Mouse (Mus musculus) lung, embryonic 15.5 days (tissue): Measurements from ENCODE around the gene Naa80. TPM values are rescaled to one million over a fixed set of nuclear protein-coding genes. Genes with fewer than 3 reads are reported as not detected.

ENCODE experiments used
- ATAC-seq: fragments of 200-750 bp; cut with Nextera tagmentation; 2 replicates; pipeline ENCODE4 v1.8.0; 2017; ENCODE audit warnings: moderate number of reproducible peaks, borderline replicate concordance; ENCODE audit not compliant: low FRiP score, low TSS enrichment; ENCODE audit errors: extremely low read depth
- H3K27ac ChIP-seq: fragments of 300-500 bp; sonication (generic); 2 replicates; pipeline ENCODE4 v1.5.1; 2015; ENCODE audit warnings: moderate library complexity, mild to moderate bottlenecking, inconsistent platforms
- H3K27me3 ChIP-seq: fragments of 300-500 bp; sonication (generic); 2 replicates; pipeline ENCODE4 v1.6.1; 2015; ENCODE audit warnings: inconsistent platforms
- H3K36me3 ChIP-seq: fragments of 300-500 bp; sonication (generic); 2 replicates; pipeline ENCODE4 v1.6.1; 2015; ENCODE audit warnings: inconsistent platforms
- H3K4me1 ChIP-seq: fragments of 300-500 bp; sonication (generic); 2 replicates; pipeline ENCODE4 v1.6.1; 2015; ENCODE audit warnings: inconsistent platforms
- H3K4me2 ChIP-seq: fragments of 300-500 bp; sonication (generic); 2 replicates; pipeline ENCODE4 v1.6.1; 2015; ENCODE audit warnings: inconsistent platforms, mild to moderate bottlenecking, moderate library complexity
- H3K4me3 ChIP-seq: fragments of 300-500 bp; sonication (generic); 2 replicates; pipeline ENCODE4 v1.5.1; 2015; ENCODE audit warnings: mild to moderate bottlenecking, inconsistent platforms
- H3K9ac ChIP-seq: fragments of 300-500 bp; sonication (generic); 2 replicates; pipeline ENCODE4 v1.6.1; 2015; ENCODE audit warnings: inconsistent platforms
- H3K9me3 ChIP-seq: fragments of 300-500 bp; sonication (generic); 2 replicates; pipeline ENCODE4 v1.6.1; 2016; ENCODE audit warnings: inconsistent platforms
- WGBS: fragments of 180-500 bp; shearing (Covaris S2); methylation state at CpG from one replicate; pipeline ENCODE4 v1.1.7; 2015; 5-methylcytosine and 5-hydroxymethylcytosine counted together
- polyA plus RNA-seq: library from polyadenylated mRNA; unstranded; fragments of >200 nt; fragmentation: Nextera tagmentation; extraction: Ambion mirVana; gene quantifications from 2 replicates; pipeline ENCODE4 v1.2.1, GENCODE M21; 2015

Naa80 gene
- polyA plus RNA-seq, 1 experiment from 2014 or later, result 18.2 TPM

GRCm38 (mm10) chr9:107587833-107588639 is 9.3 kb downstream of the Naa80 start:
- H3K36me3 ChIP-seq, result peaks cover 41% of the 10 kb centered on the region

GRCm38 (mm10) chr9:107590058-107590772 is 11.5 kb downstream of the Naa80 start:
- no peak overlapping the region for H3K9ac ChIP-seq
- H3K36me3 ChIP-seq, result peaks cover 44% of the 10 kb centered on the region
- peak overlapping the region; percentile 18; the same call in 1 of the 2 replicates for H3K27ac ChIP-seq
- H3K27me3 ChIP-seq, result no peaks in the 10 kb centered on the region
- H3K4me3 ChIP-seq, result no peak overlapping the region
- WGBS, result 71% methylated on average over 25 of the region's 25 CpGs
- peak overlapping the region; percentile 79; the same call in 1 of the 2 replicates for H3K4me2 ChIP-seq
- ATAC-seq, result no peak
- H3K9me3 ChIP-seq, result no peaks in the 10 kb centered on the region
- H3K4me1 ChIP-seq, result peaks cover 24% of the 10 kb centered on the region

More at GRCm38 (mm10) chr9:107587833-107588639, 9.3 kb downstream of the Naa80 start:
- H3K27me3 ChIP-seq, result no peaks in the 10 kb centered on the region
- H3K4me1 ChIP-seq, result peaks cover 24% of the 10 kb centered on the region
- no peaks in the 10 kb centered on the region for H3K9me3 ChIP-seq
- peak overlapping the region; percentile 64 for H3K9ac ChIP-seq
- H3K27ac ChIP-seq, result peak overlapping the region; percentile 36; the same call in 1 of the 2 replicates
- peak overlapping the region; percentile 79 for H3K4me3 ChIP-seq
- peak overlapping the region; percentile 79 for H3K4me2 ChIP-seq
- WGBS, result under 1% methylated on average over 33 of the region's 33 CpGs
- no peak for ATAC-seq

- no peak overlapping the region for H3K9ac ChIP-seq
- H3K27me3 ChIP-seq, result no peaks in the 10 kb centered on the region
- peaks cover 44% of the 10 kb centered on the region for H3K36me3 ChIP-seq
- H3K27ac ChIP-seq, result peak overlapping the region; percentile 18; the same call in 1 of the 2 replicates
- H3K4me2 ChIP-seq, result no peak overlapping the region
- ATAC-seq, result no peak
- 86% methylated on average over 6 of the region's 6 CpGs for WGBS
- peaks cover 24% of the 10 kb centered on the region for H3K4me1 ChIP-seq
- no peak overlapping the region for H3K4me3 ChIP-seq
- H3K9me3 ChIP-seq, result no peaks in the 10 kb centered on the region
These were observed 12.0 kb downstream of the Naa80 start for GRCm38 (mm10) chr9:107590773-107591060.

GRCm38 (mm10) chr9:107593101-107593976 is 14.7 kb downstream of the Naa80 start:
- Histone ChIP-seq H3K9me3 (no peaks in the 10 kb centered on the region), H3K9ac (no peak overlapping the region), H3K4me3 (no peak overlapping the region), H3K4me1 (peaks cover 16% of the 10 kb centered on the region), H3K27ac (no peak overlapping the region), H3K36me3 (peaks cover 44% of the 10 kb centered on the region), H3K27me3 (no peaks in the 10 kb centered on the region), H3K4me2 (no peak overlapping the region)
- no peak for ATAC-seq
- WGBS, result 86% methylated on average over 11 of the region's 11 CpGs

GRCm38 (mm10) chr9:107594281-107595062 is 15.8 kb downstream of the Naa80 start:
- ATAC-seq, result no peak
- H3K9ac ChIP-seq, result no peak overlapping the region
- WGBS, result 79% methylated on average over 8 of the region's 8 CpGs
- H3K27ac ChIP-seq, result no peak overlapping the region
- peaks cover 44% of the 10 kb centered on the region for H3K36me3 ChIP-seq
- 0 out of 2 replicates have a peak, but pooled peaks cover 6% of the 10 kb centered on the region for H3K27me3 ChIP-seq
- peaks cover 5% of the 10 kb centered on the region for H3K4me1 ChIP-seq
- no peak overlapping the region for H3K4me3 ChIP-seq
- H3K9me3 ChIP-seq, result no peaks in the 10 kb centered on the region
- H3K4me2 ChIP-seq, result no peak overlapping the region

- Histone ChIP-seq H3K4me3 (no peak overlapping the region), H3K27ac (no peak overlapping the region), H3K36me3 (peaks cover 23% of the 10 kb centered on the region), H3K4me2 (no peak overlapping the region), H3K27me3 (0 out of 2 replicates have a peak, but pooled peaks cover 10% of the 10 kb centered on the region), H3K9ac (no peak overlapping the region), H3K9me3 (no peaks in the 10 kb centered on the region), H3K4me1 (no peaks in the 10 kb centered on the region)
- ATAC-seq, result no peak
- 77% methylated on average over 11 of the region's 11 CpGs for WGBS
These were observed 18.2 kb downstream of the Naa80 start for GRCm38 (mm10) chr9:107596619-107597569.

GRCm38 (mm10) chr9:107598385-107598784 is 19.7 kb downstream of the Naa80 start:
- Histone ChIP-seq H3K4me2 (no peak overlapping the region), H3K36me3 (peaks cover 8% of the 10 kb centered on the region), H3K9me3 (no peaks in the 10 kb centered on the region), H3K9ac (no peak overlapping the region), H3K4me3 (no peak overlapping the region), H3K4me1 (peaks cover 5% of the 10 kb centered on the region; the same call in 1 of the 2 replicates), H3K27me3 (0 out of 2 replicates have a peak, but pooled peaks cover 10% of the 10 kb centered on the region), H3K27ac (no peak overlapping the region)
- no peak for ATAC-seq
- WGBS, result 65% methylated on average over 5 of the region's 5 CpGs

GRCm38 (mm10) chr9:107599433-107599832 is 20.7 kb downstream of the Naa80 start:
- no peaks in the 10 kb centered on the region for H3K9me3 ChIP-seq
- 0 out of 2 replicates have a peak, but pooled peaks cover 10% of the 10 kb centered on the region for H3K27me3 ChIP-seq
- no peak overlapping the region for H3K4me3 ChIP-seq
- H3K4me2 ChIP-seq, result no peak overlapping the region
- 79% methylated on average over 9 of the region's 9 CpGs for WGBS
- no peak overlapping the region for H3K9ac ChIP-seq
- H3K27ac ChIP-seq, result no peak overlapping the region
- no peak for ATAC-seq
- H3K36me3 ChIP-seq, result no peaks in the 10 kb centered on the region
- peaks cover 9% of the 10 kb centered on the region; the same call in 1 of the 2 replicates for H3K4me1 ChIP-seq

- Histone ChIP-seq H3K4me3 (no peak overlapping the region), H3K9me3 (no peaks in the 10 kb centered on the region), H3K4me1 (peaks cover 12% of the 10 kb centered on the region), H3K4me2 (no peak overlapping the region), H3K27me3 (0 out of 2 replicates have a peak, but pooled peaks cover 10% of the 10 kb centered on the region), H3K9ac (no peak overlapping the region), H3K27ac (no peak overlapping the region), H3K36me3 (no peaks in the 10 kb centered on the region)
- WGBS, result 61% methylated on average over 14 of the region's 14 CpGs
- no peak for ATAC-seq
These were observed 21.2 kb downstream of the Naa80 start for GRCm38 (mm10) chr9:107599842-107600241.

GRCm38 (mm10) chr9:107600745-107601144 is 22.1 kb downstream of the Naa80 start:
- H3K4me3 ChIP-seq, result no peak overlapping the region
- H3K4me1 ChIP-seq, result peaks cover 19% of the 10 kb centered on the region
- H3K9ac ChIP-seq, result no peak overlapping the region
- no peak overlapping the region for H3K27ac ChIP-seq
- no peaks in the 10 kb centered on the region for H3K9me3 ChIP-seq
- no peaks in the 10 kb centered on the region for H3K36me3 ChIP-seq
- ATAC-seq, result no peak
- H3K4me2 ChIP-seq, result no peak overlapping the region
- H3K27me3 ChIP-seq, result 0 out of 2 replicates have a peak, but pooled peaks cover 10% of the 10 kb centered on the region
- WGBS, result 75% methylated on average over 12 of the region's 12 CpGs
